In the genomic region with DNA sequence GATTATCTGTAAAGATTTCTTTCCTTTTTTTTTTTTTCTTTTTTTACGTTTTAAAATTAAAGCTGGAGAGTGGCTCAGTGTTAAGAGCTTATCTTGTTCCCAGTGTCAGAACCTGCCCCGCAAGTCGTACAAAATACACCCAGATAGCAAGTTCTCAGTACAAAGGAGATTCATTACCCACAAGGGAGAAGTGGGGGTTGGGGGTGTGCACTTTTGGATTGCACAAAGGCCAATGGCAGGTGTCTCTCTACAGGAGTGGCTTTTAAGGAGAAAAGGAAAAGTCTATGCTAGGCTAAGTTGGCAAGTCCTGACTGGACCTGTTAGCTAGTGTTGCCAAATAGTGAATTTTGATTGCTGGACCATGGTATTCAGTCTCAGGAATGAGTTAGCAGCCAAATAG, we compare ENCODE assay signal across 30 mouse cellular contexts. TPM values are rescaled to one million over a fixed set of nuclear protein-coding genes. Genes with fewer than 3 reads are reported as not detected.
"Had no signal": no experiment of that assay in that cellular context is flagged by ENCODE, and none has a peak within 500 bp of the region (broad histone marks: within the 10 kb centered on the region; RNA-seq: fewer than 3 reads in every experiment).

No protein-coding gene starts in this region.

- H3K9ac ChIP-seq: limb, embryonic 12.5 days; liver, embryonic 14.5 days; liver, postnatal 0 days; lung, embryonic 15.5 days; neural tube, embryonic 12.5 days; neural tube, embryonic 15.5 days had no signal

- DNase-seq: kidney, adult 18-20 months; kidney, adult 9 months; kidney, postnatal 14 days; layer of hippocampus, postnatal 36 days; liver; liver, postnatal 0 days; lung, postnatal 10 days; lung, postnatal 4 days; midbrain, embryonic 14.5 days; right cerebral cortex, adult 18-20 months; right cerebral cortex, postnatal 14 days; thymus, postnatal 25 days had no signal

- H3K27ac ChIP-seq: layer of hippocampus, adult 2 months; left cerebral cortex, adult 2 months; liver, embryonic 14.5 days; neural tube, embryonic 12.5 days; neural tube, embryonic 15.5 days had no signal

- H3K4me1 ChIP-seq: lung, embryonic 15.5 days; neural tube, embryonic 12.5 days had no signal

- H3K4me3 ChIP-seq: layer of hippocampus, adult 2 months; left cerebral cortex, adult 2 months; limb, embryonic 12.5 days; lung, embryonic 15.5 days; neural tube, embryonic 12.5 days; neural tube, embryonic 15.5 days had no signal

- H3K36me3 ChIP-seq: limb, embryonic 12.5 days; lung, embryonic 15.5 days; neural tube, embryonic 12.5 days; neural tube, embryonic 15.5 days had no signal

- H3K27me3 ChIP-seq: limb, embryonic 12.5 days; lung, embryonic 15.5 days; neural tube, embryonic 12.5 days; neural tube, embryonic 15.5 days had no signal

- ATAC-seq: intestine, embryonic 16.5 days; liver, postnatal 0 days had no signal

- H3K4me2 ChIP-seq: limb, embryonic 12.5 days; lung, embryonic 15.5 days; midbrain, embryonic 11.5 days; neural tube, embryonic 12.5 days; neural tube, embryonic 15.5 days had no signal

- H3K9me3 ChIP-seq: lung, embryonic 15.5 days; neural tube, embryonic 15.5 days had no signal

RNA-seq across cellular contexts. Expression of a gene that starts 41.6 kb away (rescaled TPM):
- total RNA-seq: layer of hippocampus, adult 2 months; layer of hippocampus, postnatal 10 days; layer of hippocampus, postnatal 36 days; left cerebral cortex, adult 2 months; left cerebral cortex, postnatal 10 days; left cerebral cortex, postnatal 36 days; megakaryocyte progenitor cell, adult 5-6 weeks; megakaryocyte-erythroid progenitor cell, adult 5-6 weeks had no signal
- polyA plus RNA-seq: intestine, embryonic 16.5 days; kidney, embryonic 16.5 days; large intestine, adult 2 months; limb, embryonic 12.5 days; liver, embryonic 14.5 days; liver, postnatal 0 days; lung, embryonic 15.5 days; midbrain, embryonic 11.5 days; midbrain, embryonic 14.5 days; neural tube, embryonic 12.5 days; neural tube, embryonic 15.5 days; thymus, postnatal 0 days; urinary bladder, adult 2 months had no signal
